Mouse (Mus musculus): ENCODE results near the gene Arpc5.

DNA sequence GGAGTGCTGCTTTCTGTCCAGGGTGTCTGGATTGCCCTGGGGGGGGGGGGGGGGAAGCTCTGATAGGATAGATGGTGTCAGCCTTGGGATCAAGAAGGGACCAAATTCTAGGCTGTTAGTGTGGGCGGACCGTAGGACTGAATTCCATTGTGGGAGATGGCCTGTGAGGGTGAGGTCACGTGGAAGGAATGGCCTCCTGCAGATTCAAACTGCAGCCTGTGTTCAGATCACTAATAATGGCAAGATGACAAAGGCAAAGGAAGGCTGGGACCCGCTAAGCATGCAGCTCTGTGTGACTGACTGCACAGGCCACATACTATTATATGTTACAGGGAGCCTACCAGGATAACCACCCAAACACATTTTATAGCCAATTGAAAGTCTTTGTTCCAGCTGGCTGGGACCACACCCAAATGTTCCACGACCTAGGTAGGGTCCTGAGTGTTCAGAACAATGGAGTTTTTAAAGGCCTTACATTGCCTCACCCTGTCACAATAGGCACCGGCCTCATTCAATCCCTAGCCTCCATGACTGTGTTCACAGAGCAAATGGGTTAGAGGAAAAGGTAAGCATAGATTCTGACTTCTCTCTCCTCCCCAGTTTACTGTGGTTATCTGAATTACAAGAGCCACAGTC is 27.3 kb downstream of the Arpc5 start:
- no peak for TF ChIP-seq CTCF (IDR thresholded peaks at IDR 0.05; ENCODE audit: borderline replicate concordance, extremely low read depth, insufficient read depth, insufficient read length)
- no peak for TF ChIP-seq POLR2A (IDR thresholded peaks at IDR 0.05; ENCODE audit: borderline replicate concordance, extremely low read depth, insufficient read depth, insufficient read length, poor library complexity, severe bottlenecking)

Data from brain, embryonic 14.5 days (tissue).